Mouse (Mus musculus): ENCODE data around the gene Cenph.

- no peak for TF ChIP-seq USF1 (IDR thresholded peaks at IDR 0.05; ENCODE audit: low read depth)
- TF ChIP-seq TCF12 (IDR thresholded peaks at IDR 0.05; ENCODE audit: insufficient read depth, poor library complexity, severe bottlenecking): no peak
Measured at GRCm38 (mm10) chr13:100751402-100751801, 24.3 kb downstream of the Cenph start.
